Mouse (Mus musculus): ENCODE measurements at regions not wholly inside any gene's neighbourhood (a gene's known extent, or its start where the extent isn't known, plus 50 kb on each side); places are given as distances from the start of the nearest gene placed in this dataset.

GRCm38 (mm10) chr16:52742166-52742565, 288.3 kb upstream of the Alcam start:
- no peak for DNase-seq

DNA sequence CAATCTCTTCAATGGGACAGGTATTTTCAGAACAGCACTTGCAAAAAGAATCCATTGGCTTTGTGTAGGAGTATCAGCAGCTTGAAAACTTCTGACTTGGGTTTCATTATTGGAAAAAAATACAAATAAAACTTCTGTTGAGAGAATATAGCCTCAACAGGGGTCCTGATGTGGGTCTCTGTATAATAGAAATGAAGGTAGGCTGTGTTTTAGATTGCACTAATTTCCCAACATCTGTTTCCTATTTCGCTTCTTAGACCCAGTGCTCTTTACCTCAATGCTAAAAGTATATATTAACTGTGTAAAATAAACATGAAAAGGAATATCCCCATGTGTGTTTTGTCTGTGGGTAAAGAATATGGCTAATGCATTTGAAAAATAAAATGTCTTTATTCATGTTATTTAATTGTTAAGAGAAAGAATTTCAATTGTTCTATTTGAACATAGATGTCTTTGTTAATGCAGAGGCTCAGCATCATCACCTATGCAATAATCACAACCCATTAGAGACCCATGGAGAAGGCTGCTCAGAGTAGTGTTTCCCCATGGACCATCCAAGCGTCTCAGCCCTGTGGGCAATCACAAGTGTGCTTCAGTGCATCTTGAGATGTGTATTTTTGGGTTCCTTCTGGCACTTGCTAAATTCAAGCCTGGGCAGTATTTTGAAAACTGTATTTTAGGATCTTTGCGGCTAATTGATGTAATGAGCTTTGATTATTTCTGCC, 272.4 kb upstream of the Alcam start:
- no peak for DNase-seq

DNA sequence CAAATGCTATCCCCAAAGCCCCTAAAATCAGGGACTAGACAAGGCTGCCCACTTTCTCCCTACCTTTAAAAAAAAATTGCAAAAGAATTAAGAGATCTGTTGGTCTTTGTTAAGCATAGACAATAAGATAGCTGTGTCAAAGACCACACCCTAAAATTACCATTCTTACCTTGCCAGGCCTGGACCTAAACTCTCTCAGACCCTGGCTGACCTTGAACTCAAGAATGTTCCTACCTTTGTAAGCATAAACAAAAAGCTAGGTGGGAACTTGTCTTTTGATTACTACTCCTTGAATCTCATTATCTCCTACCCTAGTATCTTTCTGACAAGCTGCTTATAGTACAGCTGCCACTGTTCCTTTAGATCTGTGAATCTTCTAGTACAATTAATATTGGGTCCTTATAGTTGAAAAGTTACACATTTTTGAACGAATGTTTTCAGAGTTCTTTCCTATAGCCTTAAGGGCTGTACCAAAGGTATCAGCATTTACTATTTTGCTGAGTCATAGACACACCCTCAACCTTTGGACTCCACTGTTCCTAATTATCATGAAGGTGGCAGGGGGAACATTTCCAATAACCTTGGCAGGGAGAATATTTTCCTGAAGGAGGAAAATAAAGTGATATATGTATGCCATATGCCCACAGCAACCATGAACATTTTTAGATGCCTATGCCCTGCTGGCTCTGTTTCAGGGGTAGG, 264.5 kb upstream of the Alcam start:
- DNase-seq = no peak

DNA sequence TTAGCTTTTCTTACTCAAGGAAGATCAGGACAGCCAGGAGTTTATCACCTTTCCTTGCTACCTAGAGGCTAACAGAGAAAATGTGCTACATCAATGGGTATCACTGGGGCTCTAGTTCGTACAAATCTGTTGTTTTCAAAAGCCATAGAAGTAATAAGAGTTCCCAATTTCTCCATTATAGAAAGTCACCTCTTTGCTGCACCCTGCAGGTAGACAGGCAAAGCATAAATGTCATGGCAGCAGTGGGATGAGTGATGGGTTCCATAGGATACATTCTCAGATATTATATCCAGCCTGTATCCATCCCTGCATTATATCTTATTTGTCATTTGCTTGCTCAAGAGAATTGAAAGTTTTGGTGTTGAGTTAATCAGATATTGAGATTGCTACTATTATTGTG, 236.4 kb upstream of the Alcam start:
- no peak for DNase-seq

- no peak for DNase-seq
Measured at GRCm38 (mm10) chr16:52654825-52655224, 201.0 kb upstream of the Alcam start.

Data from layer of hippocampus, adult 9-11 months (tissue).